Mouse (Mus musculus) urinary bladder, postnatal 4 days (tissue): ENCODE results near the gene Pabpc1l.

Experiments
- DNase-seq, 2 experiments: peaks; one replicate each; pipeline ENCODE4 v3.0.0; 2021 to 2022; ENCODE audit warnings: low spot score in 2 of 2

Gene Pabpc1l

DNA sequence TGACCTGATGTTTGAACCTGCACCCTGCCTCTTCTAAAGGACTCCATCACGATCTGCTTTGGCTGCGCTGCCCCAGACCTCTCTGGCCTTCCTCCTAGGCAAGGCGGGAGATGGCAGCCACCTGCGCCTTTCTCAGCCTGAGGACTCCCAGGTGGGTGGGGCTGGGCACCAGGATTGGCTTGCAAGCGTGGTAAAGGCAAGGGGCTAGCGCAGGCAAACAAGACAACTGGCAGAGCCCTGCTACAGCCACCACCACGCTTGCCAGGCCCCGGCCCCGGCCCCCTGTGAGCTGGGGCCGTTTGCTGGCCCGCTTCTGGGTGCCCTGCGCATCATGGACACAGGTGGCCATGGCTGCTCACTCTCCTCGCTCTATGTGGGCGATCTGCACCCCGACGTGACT is at the start of gene Pabpc1l:
Gene Pabpc1l (plus strand): TSS at position 301 of the 400 bp plus-strand sequence.
- no peak for DNase-seq

DNA sequence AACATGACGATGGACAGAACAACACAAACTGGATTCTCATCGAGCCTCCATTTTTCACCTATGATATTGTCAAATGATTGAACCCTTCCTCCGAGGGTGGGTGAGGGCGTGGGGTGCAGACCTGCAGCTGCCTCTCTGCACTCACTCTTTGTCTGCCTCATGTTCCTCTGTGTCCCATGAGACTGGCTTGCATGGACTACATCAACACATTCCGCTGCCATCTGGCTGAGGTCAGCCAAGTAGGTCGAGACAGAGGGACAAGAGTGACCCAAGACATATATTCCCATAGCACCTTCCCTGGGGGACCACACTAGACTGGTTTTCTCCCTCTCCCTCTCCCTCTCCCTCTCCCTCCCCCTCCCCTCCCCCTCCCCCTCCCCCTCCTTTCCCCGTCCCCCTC is 48.8 kb upstream of the Pabpc1l start:
- DNase-seq, result no peak

GRCm38 (mm10) chr2:163987233-163987632 is 38.0 kb upstream of the Pabpc1l start:
- DNase-seq, result no peak

- no peak for DNase-seq
Observed at GRCm38 (mm10) chr2:163992871-163993270, 32.4 kb upstream of the Pabpc1l start.

DNA sequence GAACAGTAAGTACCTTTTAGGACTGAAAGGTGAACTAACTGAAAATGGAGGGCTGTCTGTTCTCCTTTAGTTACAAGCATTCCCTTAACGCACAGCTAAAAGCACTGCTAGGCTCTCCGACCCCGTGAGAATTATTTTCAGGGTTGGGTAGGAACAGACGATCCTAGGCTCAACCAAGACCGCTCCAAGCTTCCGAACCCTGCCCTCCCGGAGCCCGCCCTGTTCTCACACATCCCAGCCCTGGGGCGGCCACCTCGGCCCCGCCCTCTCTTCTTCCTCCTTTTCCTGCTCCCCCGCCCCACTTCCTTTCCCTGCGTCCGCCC is 30.6 kb upstream of the Pabpc1l start, which contains the start of gene Ywhab:
Gene Ywhab (plus strand): TSS at position 307 of the 323 bp plus-strand sequence.
- DNase-seq, result no peak

GRCm38 (mm10) chr2:163994977-163995862 is 30.0 kb upstream of the Pabpc1l start:
- peak; percentile 93 to 94 for DNase-seq

DNA sequence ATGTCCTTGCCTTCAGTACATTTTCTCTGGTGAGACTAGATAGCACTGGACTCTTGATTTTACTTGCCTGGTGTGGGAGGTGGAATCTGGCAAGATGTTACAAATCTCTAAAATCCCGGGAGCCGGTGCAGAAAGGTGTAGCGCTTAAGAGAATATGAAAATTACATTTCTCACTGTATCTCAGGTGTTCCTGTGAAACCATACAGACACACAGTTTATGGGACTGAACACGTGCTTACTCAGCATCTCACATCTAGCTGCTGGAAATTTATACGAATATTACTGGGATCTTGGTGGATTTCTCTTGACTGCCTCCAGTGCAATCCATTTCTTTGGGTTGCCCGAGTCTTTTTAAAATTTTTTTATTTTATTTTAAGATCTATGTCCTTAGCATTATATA is 29.0 kb upstream of the Pabpc1l start:
- DNase-seq, result no peak

GRCm38 (mm10) chr2:163996899-163997298 is 28.4 kb upstream of the Pabpc1l start:
- DNase-seq, result no peak

- no peak for DNase-seq
Observed at GRCm38 (mm10) chr2:163998981-163999380, 26.3 kb upstream of the Pabpc1l start.

- DNase-seq, result no peak
Observed at GRCm38 (mm10) chr2:164002637-164003036, 22.6 kb upstream of the Pabpc1l start.

- no peak for DNase-seq
Observed at GRCm38 (mm10) chr2:164004503-164004902, 20.7 kb upstream of the Pabpc1l start.

GRCm38 (mm10) chr2:164006932-164007331 is 18.3 kb upstream of the Pabpc1l start:
- DNase-seq, result no peak

GRCm38 (mm10) chr2:164007547-164007946 is 17.7 kb upstream of the Pabpc1l start:
- no peak for DNase-seq

DNA sequence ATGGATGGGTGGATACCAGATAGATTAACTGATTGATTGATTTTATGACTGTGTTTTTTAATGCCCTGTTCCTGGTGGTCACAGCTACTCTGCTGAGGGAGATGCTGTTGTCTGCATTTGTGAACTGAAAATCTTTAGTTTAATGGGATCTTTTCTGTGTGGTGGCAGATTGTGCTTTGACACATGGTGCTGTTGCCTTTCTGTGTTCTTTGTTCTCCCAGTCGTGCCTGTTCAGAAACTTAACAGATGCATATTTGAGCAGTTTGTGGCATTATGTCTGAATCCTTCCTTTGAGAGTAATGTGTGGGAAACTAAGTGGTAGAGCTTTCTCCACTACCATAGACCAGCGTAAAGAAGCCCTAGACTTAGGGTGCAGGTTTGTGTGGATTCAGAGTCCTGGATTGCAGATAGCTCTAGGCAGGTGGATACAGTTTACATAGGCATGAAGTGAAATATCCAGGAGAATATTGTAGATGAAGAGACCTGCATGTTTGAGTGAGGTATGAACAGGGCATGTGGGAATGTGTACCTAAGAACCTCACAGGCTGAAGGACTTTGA is 17.2 kb upstream of the Pabpc1l start:
- no peak for DNase-seq

GRCm38 (mm10) chr2:164009227-164009626 is 16.0 kb upstream of the Pabpc1l start:
- no peak for DNase-seq

DNA sequence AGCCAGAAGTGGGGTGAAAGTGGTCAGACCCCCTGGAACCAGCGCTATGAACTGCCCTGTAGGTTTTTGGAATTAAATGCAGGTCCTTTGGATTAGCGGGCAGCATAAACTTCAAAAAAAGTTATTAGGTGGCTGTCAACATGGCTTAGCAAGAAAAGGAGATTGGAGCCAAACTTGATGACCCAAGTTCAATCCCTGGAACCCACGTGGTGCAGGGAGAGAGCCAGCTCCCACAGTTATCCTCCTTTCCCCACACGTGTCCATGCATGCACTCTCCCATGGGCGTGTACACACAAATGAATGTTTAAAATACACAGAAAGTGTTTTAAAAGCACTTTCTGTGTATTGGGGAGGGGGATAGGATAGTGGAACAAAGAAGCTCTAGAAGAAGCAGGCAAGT is 14.8 kb upstream of the Pabpc1l start:
- no peak for DNase-seq

DNA sequence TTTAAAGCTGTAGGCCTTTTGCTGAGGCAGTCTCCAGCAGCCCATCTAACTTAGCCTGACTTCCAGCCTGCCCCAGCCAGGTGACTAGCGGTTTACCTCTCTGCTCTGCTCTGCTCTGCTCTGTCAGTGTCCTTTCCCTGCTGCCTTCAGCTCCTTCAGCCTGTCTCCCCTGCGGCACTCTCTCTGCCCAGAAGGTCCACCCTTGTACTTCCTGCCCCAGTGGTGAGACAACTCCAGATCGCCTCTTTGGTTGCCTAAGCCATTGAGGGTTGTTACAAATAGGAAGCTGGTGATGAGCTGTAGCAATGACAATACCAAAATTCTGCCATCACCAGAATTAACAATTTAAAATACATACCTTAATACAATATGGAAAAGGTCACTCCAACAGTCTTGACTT is 14.3 kb upstream of the Pabpc1l start:
- no peak for DNase-seq

DNA sequence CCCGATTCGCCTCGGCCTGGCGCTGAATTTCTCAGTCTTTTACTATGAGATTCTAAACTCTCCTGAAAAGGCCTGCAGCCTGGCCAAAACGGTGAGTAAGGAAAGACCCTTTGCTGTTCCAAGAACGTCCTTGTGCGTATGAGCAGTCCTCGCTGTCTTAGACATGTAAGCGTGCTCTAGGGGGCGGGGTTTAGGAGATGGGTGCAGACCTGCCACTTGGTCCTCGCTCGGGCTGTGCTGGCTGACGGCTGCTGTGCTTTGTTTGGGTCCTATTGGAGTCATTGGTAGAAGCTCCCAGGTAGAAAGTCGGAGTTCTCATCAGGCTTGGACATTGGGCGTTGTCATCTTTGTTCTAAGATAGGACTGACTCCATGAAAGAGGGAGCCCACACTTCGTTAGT is 9.9 kb upstream of the Pabpc1l start:
- no peak for DNase-seq

DNA sequence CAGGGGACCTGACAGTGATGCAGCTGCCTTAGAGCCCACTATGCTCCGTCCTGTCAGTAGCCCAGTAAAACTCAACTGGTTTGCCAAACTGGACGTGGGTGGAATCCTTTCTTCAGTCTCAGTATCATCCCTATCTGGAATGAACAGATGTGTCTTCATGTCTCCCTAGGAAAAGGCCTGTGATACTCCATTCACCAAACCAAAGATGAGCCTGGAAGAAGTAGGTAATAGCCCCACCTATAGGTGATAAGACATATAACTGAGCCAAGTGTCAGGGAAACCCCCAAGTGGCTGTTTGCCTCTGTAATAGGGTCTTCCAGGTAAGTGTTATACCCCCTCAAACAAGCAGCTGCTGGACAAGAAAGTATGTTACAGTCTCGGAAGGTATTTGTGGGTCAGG is 6.3 kb upstream of the Pabpc1l start:
- DNase-seq, result no peak

GRCm38 (mm10) chr2:164019943-164020342 is 5.3 kb upstream of the Pabpc1l start:
- DNase-seq, result no peak

DNA sequence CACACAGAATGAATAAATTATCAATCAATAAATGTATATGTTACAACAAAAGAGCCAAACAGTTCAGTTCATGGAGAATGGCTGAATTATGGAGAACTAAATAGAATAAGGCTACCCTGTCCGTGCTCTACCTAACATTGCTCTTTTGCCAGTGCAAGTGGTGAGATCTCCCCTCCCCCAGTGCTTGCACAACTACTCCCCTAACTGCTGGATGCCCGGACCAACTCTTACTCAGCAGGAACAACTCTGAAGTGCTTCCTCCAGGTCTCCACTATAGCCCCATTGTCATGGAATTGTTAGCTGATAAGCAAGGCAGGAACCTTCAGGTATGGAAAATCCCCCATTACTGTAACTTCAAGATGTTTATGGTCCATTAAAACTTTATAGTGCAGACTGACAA is 3.1 kb upstream of the Pabpc1l start:
- DNase-seq, result no peak

DNA sequence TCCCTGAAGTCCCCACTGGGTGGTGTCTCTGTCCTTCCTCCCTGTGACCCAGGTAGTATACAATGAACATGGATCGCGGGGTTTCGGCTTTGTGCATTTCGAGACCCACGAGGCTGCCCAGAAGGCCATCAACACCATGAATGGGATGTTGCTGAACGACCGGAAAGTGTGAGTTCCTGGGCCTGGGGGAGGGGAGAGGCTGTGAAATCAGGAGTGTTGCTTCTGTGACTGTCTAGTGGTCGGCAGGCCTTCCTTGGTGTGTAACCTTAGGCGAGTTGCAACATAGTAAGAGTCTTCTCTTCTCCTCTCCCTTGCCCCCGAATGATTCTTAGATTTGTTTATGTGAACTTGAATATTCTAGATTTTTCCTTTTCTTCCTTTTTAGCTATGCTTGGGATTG is 5.9 kb downstream of the Pabpc1l start:
- DNase-seq, result no peak

- no peak for DNase-seq
Observed at GRCm38 (mm10) chr2:164032973-164033372, 7.7 kb downstream of the Pabpc1l start.
